8 mouse cellular contexts compared by ENCODE assay signal in the genomic region with DNA sequence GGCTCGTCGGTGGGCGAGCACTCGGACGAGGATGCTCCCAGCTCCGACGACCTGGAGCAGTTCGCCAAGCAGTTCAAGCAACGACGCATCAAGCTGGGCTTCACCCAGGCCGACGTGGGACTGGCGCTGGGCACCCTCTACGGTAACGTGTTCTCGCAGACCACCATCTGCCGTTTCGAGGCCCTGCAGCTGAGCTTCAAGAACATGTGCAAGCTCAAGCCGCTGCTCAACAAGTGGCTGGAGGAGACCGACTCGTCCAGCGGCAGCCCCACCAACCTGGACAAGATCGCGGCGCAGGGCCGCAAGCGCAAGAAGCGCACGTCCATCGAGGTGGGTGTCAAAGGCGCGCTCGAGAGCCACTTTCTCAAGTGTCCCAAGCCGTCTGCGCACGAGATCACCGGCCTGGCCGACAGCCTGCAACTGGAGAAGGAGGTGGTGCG. TPM values are rescaled to one million over a fixed set of nuclear protein-coding genes. Genes with fewer than 3 reads are reported as not detected.
DNase-seq lines count a peak whose midpoint lies in the region; ATAC-seq and TF ChIP-seq lines count a peak whose summit lies in the region.

No protein-coding gene starts in this region.

- H3K9ac ChIP-seq in heart, adult 2 months (ENCODE audit: low read depth, low read length) = no peak overlapping the region
- H3K9ac ChIP-seq in forebrain, embryonic 16.5 days (replicated peaks; ENCODE audit: low read depth, low read length) = peak overlapping the region; percentile 75
- H3K9ac ChIP-seq in limb, embryonic 13.5 days = no peak overlapping the region

- no peaks in the 10 kb centered on the region for H3K79me2 ChIP-seq in heart, adult 2 months (replicated peaks; ENCODE audit: control insufficient read depth, insufficient read depth, low read length)

- peaks cover 33% of the 10 kb centered on the region for H3K27me3 ChIP-seq in heart, adult 2 months (ENCODE audit: control insufficient read depth, insufficient read depth, low read length)
- peaks cover 37% of the 10 kb centered on the region for H3K27me3 ChIP-seq in forebrain, embryonic 16.5 days (replicated peaks; ENCODE audit: control insufficient read depth, insufficient read depth, low read length)
- H3K27me3 ChIP-seq in limb, embryonic 13.5 days = peaks cover 94% of the 10 kb centered on the region
- H3K27me3 ChIP-seq in splenic B cell, adult 2 months (ENCODE audit: control insufficient read depth, insufficient read depth, low read length, poor library complexity, severe bottlenecking) = peaks cover 4% of the 10 kb centered on the region; the same call in 1 of the 2 replicates

- TF ChIP-seq CTCF in heart, adult 2 months (IDR thresholded peaks at IDR 0.05) = no peak

- peak overlapping the region; percentile 92 for H3K4me2 ChIP-seq in forebrain, embryonic 16.5 days (ENCODE audit: low read length)
- H3K4me2 ChIP-seq in limb, embryonic 13.5 days (replicated peaks) = peak overlapping the region; percentile 97

- H3K9me3 ChIP-seq in forebrain, embryonic 16.5 days (ENCODE audit: control insufficient read depth, low read length) = no peaks in the 10 kb centered on the region
- no peaks in the 10 kb centered on the region for H3K9me3 ChIP-seq in limb, embryonic 13.5 days

- H3K27ac ChIP-seq in heart, adult 2 months = no peak overlapping the region
- no peak overlapping the region for H3K27ac ChIP-seq in forebrain, embryonic 16.5 days (ENCODE audit: low read length)
- H3K27ac ChIP-seq in limb, embryonic 13.5 days = no peak overlapping the region

- no peak for TF ChIP-seq EP300 in heart, adult 2 months (IDR thresholded peaks at IDR 0.05; ENCODE audit: insufficient read depth, low read depth, low read length)

- H3K4me1 ChIP-seq in heart, adult 2 months (ENCODE audit: control insufficient read depth, insufficient read depth, low read length) = no peaks in the 10 kb centered on the region; the same call in none of the 2 replicates
- H3K4me1 ChIP-seq in forebrain, embryonic 16.5 days (replicated peaks; ENCODE audit: control insufficient read depth, insufficient read depth, low read length) = peaks cover 34% of the 10 kb centered on the region
- peaks cover 26% of the 10 kb centered on the region for H3K4me1 ChIP-seq in limb, embryonic 13.5 days

- H3K36me3 ChIP-seq in heart, adult 2 months (ENCODE audit: control insufficient read depth, insufficient read depth, low read length) = no peaks in the 10 kb centered on the region
- H3K36me3 ChIP-seq in forebrain, embryonic 16.5 days (ENCODE audit: control insufficient read depth, insufficient read depth) = no peaks in the 10 kb centered on the region
- no peaks in the 10 kb centered on the region for H3K36me3 ChIP-seq in limb, embryonic 13.5 days
- H3K36me3 ChIP-seq in splenic B cell, adult 2 months (ENCODE audit: control insufficient read depth, insufficient read depth, low read length, poor library complexity, severe bottlenecking) = no peaks in the 10 kb centered on the region

- no peak for TF ChIP-seq POLR2A in heart, adult 2 months (IDR thresholded peaks at IDR 0.05; ENCODE audit: insufficient read depth, low read depth, low read length)

- intact Hi-C loops in heart, adult 2 months (cut with DNase I) = no loop called here

- ATAC-seq in forebrain, embryonic 16.5 days = no peak
- ATAC-seq in limb, embryonic 13.5 days (ENCODE audit: low FRiP score, low read depth) = no peak

- WGBS in heart, adult 2 months = 4% methylated on average over 39 of the region's 39 CpGs
- WGBS in forebrain, embryonic 16.5 days = under 1% methylated on average over 39 of the region's 39 CpGs
- under 1% methylated on average over 39 of the region's 39 CpGs for WGBS in limb, embryonic 13.5 days

- 0 out of 2 replicates have a peak overlapping the region, but pooled peaks have one; percentile 14 for H3K4me3 ChIP-seq in heart, adult 2 months
- H3K4me3 ChIP-seq in forebrain, embryonic 16.5 days (replicated peaks; ENCODE audit: low read length) = peak overlapping the region; percentile 71
- peak overlapping the region; percentile 61 for H3K4me3 ChIP-seq in limb, embryonic 13.5 days

- DNase-seq in heart, adult 2 months = peak; percentile 14 to 44
- no peak for DNase-seq in heart, adult 9 months (ENCODE audit: low spot score in 2 of 2)
- peak; percentile 46 for DNase-seq in ES-CJ7 (ENCODE audit: low read depth, low spot score)
- DNase-seq in splenic B cell, adult 2 months (ENCODE audit: low read depth, low spot score) = peak; percentile 17
- DNase-seq in left cerebral cortex, adult 8-10 months (ENCODE audit: low spot score in 2 of 2) = no peak
- no peak for DNase-seq in right cerebral cortex, postnatal 36 days (ENCODE audit: low spot score in 2 of 2)

RNA-seq across cellular contexts. Expression of a gene that starts 1.8 kb away (rescaled TPM):
- total RNA-seq in heart, adult 2 months (2021) = under 1 TPM; 0.08 to 0.16 TPM
- polyA plus RNA-seq in heart, adult 2 months (2012; rRNA removed) = 0.04 and 0.09 TPM in 2 replicates
- polyA plus RNA-seq in forebrain, embryonic 16.5 days (2015; fragmentation: Nextera tagmentation; extraction: Ambion mirVana) = 20.9 and 22.7 TPM in 2 replicates
- polyA plus RNA-seq in limb, embryonic 13.5 days (2015; fragmentation: Nextera tagmentation; extraction: Ambion mirVana) = 0.75 and 0.99 TPM in 2 replicates
- 10 to 100 TPM; 15.9 to 20.5 (median 18.3) TPM for total RNA-seq in left cerebral cortex, adult 8-10 months (2022)

RNA-seq across cellular contexts. Expression of a gene that starts 35.0 kb away (rescaled TPM):
- total RNA-seq in heart, adult 2 months (2021) = 10 to 100 TPM; 12.1 to 13.5 TPM
- 4.0 and 6.2 TPM in 2 replicates for polyA plus RNA-seq in heart, adult 2 months (2012; rRNA removed)
- polyA plus RNA-seq in forebrain, embryonic 16.5 days (2015; fragmentation: Nextera tagmentation; extraction: Ambion mirVana) = 42.1 and 48.3 TPM in 2 replicates
- 84.4 and 87.9 TPM in 2 replicates for polyA plus RNA-seq in limb, embryonic 13.5 days (2015; fragmentation: Nextera tagmentation; extraction: Ambion mirVana)
- 10 to 100 TPM; 13.2 to 16.9 (median 16.3) TPM for total RNA-seq in left cerebral cortex, adult 8-10 months (2022)

RNA-seq across cellular contexts. Expression of a gene that starts 42.1 kb away (rescaled TPM):
- 10 to 100 TPM in 1 of 2 experiments, 1 to 10 TPM in 1; 7.8 to 11.5 TPM for total RNA-seq in heart, adult 2 months (2021)
- polyA plus RNA-seq in heart, adult 2 months (2012; rRNA removed) = 10.1 and 17.9 TPM in 2 replicates
- polyA plus RNA-seq in forebrain, embryonic 16.5 days (2015; fragmentation: Nextera tagmentation; extraction: Ambion mirVana) = 1.9 and 2.3 TPM in 2 replicates
- 19.9 and 23.8 TPM in 2 replicates for polyA plus RNA-seq in limb, embryonic 13.5 days (2015; fragmentation: Nextera tagmentation; extraction: Ambion mirVana)
- 1 to 10 TPM; 1.4 to 3.1 (median 1.7) TPM for total RNA-seq in left cerebral cortex, adult 8-10 months (2022)

RNA-seq across cellular contexts. Expression of a gene that starts 47.8 kb away (rescaled TPM):
- total RNA-seq in heart, adult 2 months (2021) = not detected
- not detected in 2 replicates for polyA plus RNA-seq in heart, adult 2 months (2012; rRNA removed)
- polyA plus RNA-seq in forebrain, embryonic 16.5 days (2015; fragmentation: Nextera tagmentation; extraction: Ambion mirVana) = 1.1 and 1.7 TPM in 2 replicates
- 0.23 TPM in 2 replicates for polyA plus RNA-seq in limb, embryonic 13.5 days (2015; fragmentation: Nextera tagmentation; extraction: Ambion mirVana)
- under 1 TPM in 3 of 4 experiments, not detected in 1; 0.53 to 0.74 (median 0.57) TPM for total RNA-seq in left cerebral cortex, adult 8-10 months (2022)

RNA-seq across cellular contexts. Expression of a gene that starts 56.1 kb away (rescaled TPM):
- 10 to 100 TPM; 18.0 to 19.4 TPM for total RNA-seq in heart, adult 2 months (2021)
- 7.7 and 11.5 TPM in 2 replicates for polyA plus RNA-seq in heart, adult 2 months (2012; rRNA removed)
- polyA plus RNA-seq in forebrain, embryonic 16.5 days (2015; fragmentation: Nextera tagmentation; extraction: Ambion mirVana) = 128 and 129 TPM in 2 replicates
- polyA plus RNA-seq in limb, embryonic 13.5 days (2015; fragmentation: Nextera tagmentation; extraction: Ambion mirVana) = 180 and 188 TPM in 2 replicates
- 10 to 100 TPM; 32.4 to 39.9 (median 35.4) TPM for total RNA-seq in left cerebral cortex, adult 8-10 months (2022)

Comparison
In these comparisons a context has a peak if more than half of its experiments do, and no peak if none do; other contexts are left out.
1. DNase-seq: peak in heart, adult 2 months (2 of 2), ES-CJ7 (single experiment) and splenic B cell, adult 2 months (single experiment); none in heart, adult 9 months (0 of 2), left cerebral cortex, adult 8-10 months (0 of 2) and right cerebral cortex, postnatal 36 days (0 of 2).
2. H3K4me3 ChIP-seq: peak in every context shown above with its lines; median percentile 71 in forebrain, embryonic 16.5 days; 61 in limb, embryonic 13.5 days; 14 in heart, adult 2 months.
3. RNA of a gene that starts 1.8 kb away (polyA plus RNA-seq): 20.9 to 22.7 TPM in forebrain, embryonic 16.5 days; 0.75 to 0.99 TPM in limb, embryonic 13.5 days and 0.04 to 0.09 TPM in heart, adult 2 months; every median in the first group is over 10 times any median in the second.